Mouse (Mus musculus): ENCODE results near the gene Abcg4. TPM values are rescaled to one million over a fixed set of nuclear protein-coding genes. Genes with fewer than 3 reads are reported as not detected.

Gene Abcg4
- polyA plus RNA-seq, 1 experiment: 0.21 TPM

GRCm38 (mm10) chr9:44238501-44239190 lies 49.8 kb downstream of the Abcg4 start:
- H3K79me3 ChIP-seq (ENCODE audit: low read depth): no peaks in the 10 kb centered on the region

GRCm38 (mm10) chr9:44237128-44237527 lies 51.3 kb downstream of the Abcg4 start:
- H3K27me3 ChIP-seq (ENCODE audit: control insufficient read depth, insufficient read depth, insufficient read length): no peaks in the 10 kb centered on the region
- peaks cover 16% of the 10 kb centered on the region for H3K79me2 ChIP-seq (ENCODE audit: control insufficient read depth, insufficient read depth)
- TF ChIP-seq CEBPB (IDR thresholded peaks at IDR 0.05; ENCODE audit: low read depth) (no peak), CTCF (IDR thresholded peaks at IDR 0.05; ENCODE audit: control insufficient read depth, insufficient read depth, insufficient read length) (no peak), MYOD1 (IDR thresholded peaks at IDR 0.05; ENCODE audit: control insufficient read depth, insufficient read length, low read depth) (no peak), FOSL1 (IDR thresholded peaks at IDR 0.05; ENCODE audit: insufficient read depth, low read length, poor library complexity, severe bottlenecking) (no peak), USF1 (IDR thresholded peaks at IDR 0.05; ENCODE audit: low read depth) (no peak), MYOG (IDR thresholded peaks at IDR 0.05; ENCODE audit: control insufficient read depth, extremely low read depth, insufficient read length) (no peak), MAX (IDR thresholded peaks at IDR 0.05) (no peak)
- peaks cover 10% of the 10 kb centered on the region for H3K79me3 ChIP-seq (ENCODE audit: low read depth)
- no peaks in the 10 kb centered on the region for H3K36me3 ChIP-seq (ENCODE audit: control insufficient read depth, insufficient read depth)
- no peak overlapping the region for H3ac ChIP-seq (ENCODE audit: control insufficient read depth, insufficient read length, low read depth)
- no peak overlapping the region for H3K4me3 ChIP-seq (ENCODE audit: insufficient read depth, poor library complexity, severe bottlenecking)

More at GRCm38 (mm10) chr9:44238501-44239190, 49.8 kb downstream of the Abcg4 start:
- Histone ChIP-seq H3ac (ENCODE audit: control insufficient read depth, insufficient read length, low read depth) (no peak overlapping the region), H3K79me2 (ENCODE audit: control insufficient read depth, insufficient read depth) (peaks cover 1% of the 10 kb centered on the region), H3K4me3 (ENCODE audit: insufficient read depth, poor library complexity, severe bottlenecking) (no peak overlapping the region), H3K27me3 (ENCODE audit: control insufficient read depth, insufficient read depth, insufficient read length) (no peaks in the 10 kb centered on the region), H3K36me3 (ENCODE audit: control insufficient read depth, insufficient read depth) (no peaks in the 10 kb centered on the region)
- TF ChIP-seq MAX (IDR thresholded peaks at IDR 0.05): no peak
- TF ChIP-seq USF1 (IDR thresholded peaks at IDR 0.05; ENCODE audit: low read depth): peak; percentile 59
- no peak for TF ChIP-seq MYOD1 (IDR thresholded peaks at IDR 0.05; ENCODE audit: control insufficient read depth, insufficient read length, low read depth)
- no peak for TF ChIP-seq MYOG (IDR thresholded peaks at IDR 0.05; ENCODE audit: control insufficient read depth, extremely low read depth, insufficient read length)

- no peak overlapping the region for H3K4me3 ChIP-seq (ENCODE audit: insufficient read depth, poor library complexity, severe bottlenecking)
- no peaks in the 10 kb centered on the region for H3K27me3 ChIP-seq (ENCODE audit: control insufficient read depth, insufficient read depth, insufficient read length)
- peaks cover 14% of the 10 kb centered on the region for H3K79me3 ChIP-seq (ENCODE audit: low read depth)
- no peak overlapping the region for H3ac ChIP-seq (ENCODE audit: control insufficient read depth, insufficient read length, low read depth)
- H3K36me3 ChIP-seq (ENCODE audit: control insufficient read depth, insufficient read depth): no peaks in the 10 kb centered on the region
- TF ChIP-seq FOSL1 (IDR thresholded peaks at IDR 0.05; ENCODE audit: insufficient read depth, low read length, poor library complexity, severe bottlenecking): no peak
- TF ChIP-seq MAX (IDR thresholded peaks at IDR 0.05): no peak
- TF ChIP-seq MYOG (IDR thresholded peaks at IDR 0.05; ENCODE audit: control insufficient read depth, extremely low read depth, insufficient read length): no peak
- TF ChIP-seq USF1 (IDR thresholded peaks at IDR 0.05; ENCODE audit: low read depth): no peak
- TF ChIP-seq CTCF (IDR thresholded peaks at IDR 0.05; ENCODE audit: control insufficient read depth, insufficient read depth, insufficient read length): no peak
- TF ChIP-seq MYOD1 (IDR thresholded peaks at IDR 0.05; ENCODE audit: control insufficient read depth, insufficient read length, low read depth): no peak
- no peak for TF ChIP-seq CEBPB (IDR thresholded peaks at IDR 0.05; ENCODE audit: low read depth)
- H3K79me2 ChIP-seq (ENCODE audit: control insufficient read depth, insufficient read depth): peaks cover 22% of the 10 kb centered on the region
Measured at GRCm38 (mm10) chr9:44236601-44237000, 51.8 kb downstream of the Abcg4 start.

DNA sequence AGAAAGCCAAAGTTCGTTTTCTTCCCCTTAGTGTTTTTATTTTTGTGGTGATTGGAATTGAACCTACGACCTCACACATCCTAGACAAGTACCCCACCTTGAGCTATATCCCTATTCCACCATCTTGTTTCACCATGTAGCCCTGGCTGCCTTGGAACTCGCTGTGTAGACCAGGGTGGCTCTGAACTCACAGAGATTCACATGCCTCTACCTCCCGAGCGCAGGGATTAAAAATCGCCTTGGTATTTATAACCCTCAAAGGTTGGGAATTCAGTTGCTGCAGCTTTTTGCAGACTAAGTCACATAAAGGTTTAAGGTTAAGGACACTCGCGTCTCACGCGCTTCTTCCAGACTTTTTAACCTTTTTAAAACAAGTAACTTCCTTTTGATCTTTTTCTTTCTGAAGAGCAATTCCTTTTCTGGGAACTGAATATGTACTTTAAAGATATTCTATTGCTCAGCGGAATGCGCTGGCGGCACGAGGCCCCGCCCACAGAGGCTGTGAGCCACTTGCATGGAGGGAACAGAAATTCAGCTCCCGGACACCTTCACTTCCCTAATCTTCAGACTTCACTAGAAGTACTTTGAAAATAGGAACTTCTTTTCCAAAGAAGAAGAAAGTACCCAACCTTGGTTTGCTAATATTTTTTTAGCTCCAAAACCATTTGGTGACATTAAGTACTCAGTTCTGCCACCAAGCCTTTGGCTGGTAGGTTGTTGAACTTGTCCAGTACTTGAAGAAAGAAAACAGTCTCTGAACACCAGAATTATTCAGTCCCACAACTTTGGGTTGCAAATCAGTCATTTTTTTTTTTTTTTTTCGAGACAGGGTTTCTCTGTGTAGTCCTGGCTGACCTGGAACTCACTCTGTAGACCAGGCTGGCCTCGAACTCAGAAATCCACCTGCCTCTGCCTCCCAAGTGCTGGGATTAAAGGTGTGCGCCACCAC lies 53.7 kb downstream of the Abcg4 start:
- Histone ChIP-seq H3K79me3 (ENCODE audit: low read depth) (peaks cover 24% of the 10 kb centered on the region), H3K4me3 (ENCODE audit: insufficient read depth, poor library complexity, severe bottlenecking) (no peak overlapping the region), H3K79me2 (ENCODE audit: control insufficient read depth, insufficient read depth) (peaks cover 38% of the 10 kb centered on the region), H3K36me3 (ENCODE audit: control insufficient read depth, insufficient read depth) (no peaks in the 10 kb centered on the region), H3K27me3 (ENCODE audit: control insufficient read depth, insufficient read depth, insufficient read length) (no peaks in the 10 kb centered on the region), H3ac (ENCODE audit: control insufficient read depth, insufficient read length, low read depth) (no peak overlapping the region)
- TF ChIP-seq MAX (IDR thresholded peaks at IDR 0.05) (no peak), USF1 (IDR thresholded peaks at IDR 0.05; ENCODE audit: low read depth) (no peak), MYOG (IDR thresholded peaks at IDR 0.05; ENCODE audit: control insufficient read depth, extremely low read depth, insufficient read length) (no peak), CTCF (IDR thresholded peaks at IDR 0.05; ENCODE audit: control insufficient read depth, insufficient read depth, insufficient read length) (no peak), FOSL1 (IDR thresholded peaks at IDR 0.05; ENCODE audit: insufficient read depth, low read length, poor library complexity, severe bottlenecking) (no peak), CEBPB (IDR thresholded peaks at IDR 0.05; ENCODE audit: low read depth) (no peak), MYOD1 (IDR thresholded peaks at IDR 0.05; ENCODE audit: control insufficient read depth, insufficient read length, low read depth) (no peak)

GRCm38 (mm10) chr9:44233802-44234478 lies 54.5 kb downstream of the Abcg4 start, which contains the start of gene Cbl:
Cbl (minus strand) TSS chr9:44234049.
- H3K4me3 ChIP-seq (ENCODE audit: insufficient read depth, poor library complexity, severe bottlenecking): peak within 1 kb of the TSS; percentile 72
- peak within 1 kb of the TSS; percentile 71 for H3ac ChIP-seq (ENCODE audit: control insufficient read depth, insufficient read length, low read depth)
- TF ChIP-seq CEBPB (IDR thresholded peaks at IDR 0.05; ENCODE audit: low read depth) (no peak), MYOD1 (IDR thresholded peaks at IDR 0.05; ENCODE audit: control insufficient read depth, insufficient read length, low read depth) (no peak), MAX (IDR thresholded peaks at IDR 0.05) (peak; percentile 65), CTCF (IDR thresholded peaks at IDR 0.05; ENCODE audit: control insufficient read depth, insufficient read depth, insufficient read length) (peak; percentile 66), USF1 (IDR thresholded peaks at IDR 0.05; ENCODE audit: low read depth) (no peak), FOSL1 (IDR thresholded peaks at IDR 0.05; ENCODE audit: insufficient read depth, low read length, poor library complexity, severe bottlenecking) (no peak), MYOG (IDR thresholded peaks at IDR 0.05; ENCODE audit: control insufficient read depth, extremely low read depth, insufficient read length) (no peak)
- peaks cover 46% of the 10 kb centered on the region for H3K79me2 ChIP-seq (ENCODE audit: control insufficient read depth, insufficient read depth)
- peaks cover 32% of the 10 kb centered on the region for H3K79me3 ChIP-seq (ENCODE audit: low read depth)
- no peaks in the 10 kb centered on the region for H3K27me3 ChIP-seq (ENCODE audit: control insufficient read depth, insufficient read depth, insufficient read length)
- no peaks in the 10 kb centered on the region for H3K36me3 ChIP-seq (ENCODE audit: control insufficient read depth, insufficient read depth)
